Mouse (Mus musculus): Measurements from ENCODE around the gene Mad2l1bp. TPM values are rescaled to one million over a fixed set of nuclear protein-coding genes. Genes with fewer than 3 reads are reported as not detected.

The Mad2l1bp gene
- total RNA-seq, 2 experiments from 2014 or later: 11.6 to 15.7 TPM

GRCm38 (mm10) chr17:46143578-46144423, 9.6 kb downstream of the Mad2l1bp start, which contains the start of gene Rsph9:
Gene Rsph9 (minus strand): TSS chr17:46144216.
- H3K4me3 ChIP-seq: peak within 1 kb of the TSS; percentile 65
- H3K27ac ChIP-seq: peak within 1 kb of the TSS; percentile 50
- no peak for TF ChIP-seq CTCF (IDR thresholded peaks at IDR 0.05)
- peak; percentile 80 to 81 for DNase-seq (ENCODE audit: extremely low spot score in 1 of 2, low spot score in 2 of 2)
- intact Hi-C loops (cut with DNase I): no loop called here

GRCm38 (mm10) chr17:46139872-46140271, 13.5 kb downstream of the Mad2l1bp start:
- H3K4me3 ChIP-seq: no peak overlapping the region
- no peak for DNase-seq (ENCODE audit: extremely low spot score in 1 of 2, low spot score in 2 of 2)
- no peak for TF ChIP-seq CTCF (IDR thresholded peaks at IDR 0.05)
- no peak overlapping the region for H3K27ac ChIP-seq
- intact Hi-C loops (cut with DNase I): no loop called here

GRCm38 (mm10) chr17:46138563-46139236, 14.7 kb downstream of the Mad2l1bp start:
- DNase-seq (ENCODE audit: extremely low spot score in 1 of 2, low spot score in 2 of 2): no peak
- TF ChIP-seq CTCF (IDR thresholded peaks at IDR 0.05): no peak
- no peak overlapping the region for H3K27ac ChIP-seq
- H3K4me3 ChIP-seq: no peak overlapping the region
- intact Hi-C loops (cut with DNase I): no loop called here

- no peak for DNase-seq (ENCODE audit: extremely low spot score in 1 of 2, low spot score in 2 of 2)
- intact Hi-C loops (cut with DNase I): loop anchor here (1.0 to 2.0 kb wide), 3 partner anchors 92 to 402 kb away; partner anchors contain the start of gene Vegfa
- no peak for TF ChIP-seq CTCF (IDR thresholded peaks at IDR 0.05)
- Histone ChIP-seq H3K4me3 (no peak overlapping the region), H3K27ac (no peak overlapping the region)
These were observed 20.5 kb downstream of the Mad2l1bp start for GRCm38 (mm10) chr17:46132862-46133261.

DNA sequence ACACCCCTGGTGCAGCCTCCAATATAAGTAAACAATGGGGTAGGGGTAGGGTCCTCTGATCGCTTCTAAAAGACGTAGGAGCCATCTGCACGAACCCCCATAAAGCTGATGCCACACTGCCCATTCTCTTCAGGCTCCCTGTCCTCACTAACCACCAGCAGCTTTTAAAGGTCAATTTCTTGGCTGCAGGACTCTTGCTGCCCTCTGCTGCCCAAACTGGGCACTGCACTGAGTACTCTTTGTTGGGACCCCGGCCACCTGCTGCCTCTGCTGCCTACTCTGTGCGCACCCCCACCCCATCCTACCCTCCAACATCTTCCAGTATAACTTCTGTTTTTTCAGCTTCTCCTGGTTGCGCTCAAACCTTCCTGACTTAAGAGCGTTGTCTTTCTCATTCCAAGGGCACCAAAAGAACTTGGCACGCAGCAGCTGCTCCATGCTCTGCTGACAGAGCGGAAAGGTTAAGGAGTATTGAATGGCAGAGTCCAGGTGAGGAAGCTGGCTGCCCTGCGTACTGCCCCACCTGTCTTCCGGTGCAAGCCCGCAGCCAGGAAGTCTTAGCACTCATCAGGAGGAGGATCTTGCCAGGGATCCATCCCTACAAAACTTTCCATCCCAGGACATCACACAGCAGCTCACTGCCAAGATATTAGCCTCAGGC, 21.2 kb downstream of the Mad2l1bp start:
- no peak overlapping the region for H3K27ac ChIP-seq
- intact Hi-C loops (cut with DNase I): loop anchor here (1.0 to 2.0 kb wide), 3 partner anchors 91 to 401 kb away; partner anchors contain the start of gene Vegfa
- peak; percentile 86 for TF ChIP-seq CTCF (IDR thresholded peaks at IDR 0.05)
- DNase-seq (ENCODE audit: extremely low spot score in 1 of 2, low spot score in 2 of 2): peak; percentile 67 to 78
- H3K4me3 ChIP-seq: no peak overlapping the region

DNA sequence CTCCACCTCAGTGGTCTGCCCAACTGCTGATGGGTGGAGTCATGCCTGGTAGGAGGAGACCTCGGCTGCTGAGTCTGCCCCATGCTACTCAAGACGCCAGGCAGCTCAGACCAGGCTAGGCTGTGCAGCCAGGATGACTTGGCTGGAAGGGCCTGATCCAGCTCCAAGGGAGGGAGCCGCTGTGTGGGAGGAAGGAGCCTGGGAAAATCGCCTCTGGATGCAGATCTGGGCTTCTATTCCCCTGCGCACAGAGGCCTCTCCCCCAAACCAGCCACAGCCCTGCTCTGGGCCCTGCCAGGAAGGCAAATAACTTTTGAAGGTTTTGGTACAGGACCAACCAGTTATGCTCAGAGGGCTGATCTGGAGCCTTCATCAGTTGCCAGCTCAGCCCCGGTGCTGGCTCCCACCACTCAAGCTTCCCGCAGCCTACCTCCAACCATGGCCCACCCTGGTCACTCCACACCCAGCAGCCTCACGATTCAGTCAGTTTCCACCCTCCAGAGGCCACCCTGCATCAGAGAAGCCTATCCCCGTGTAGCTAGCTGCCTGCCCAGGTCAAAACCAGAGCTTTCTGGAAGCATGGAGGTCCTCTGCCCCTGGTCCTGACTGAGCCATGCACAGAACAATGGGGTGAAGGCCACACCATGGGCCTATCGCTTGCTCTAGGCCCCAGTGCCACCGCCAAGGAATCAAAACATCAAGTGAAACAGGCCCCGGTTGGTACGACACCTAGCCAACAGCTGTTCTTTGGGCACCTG, 23.4 kb downstream of the Mad2l1bp start:
- intact Hi-C loops (cut with DNase I): no loop called here
- DNase-seq (ENCODE audit: extremely low spot score in 1 of 2, low spot score in 2 of 2): peak in 1 of 2 experiments; percentile 36
- H3K27ac ChIP-seq: no peak overlapping the region
- no peak for TF ChIP-seq CTCF (IDR thresholded peaks at IDR 0.05)
- H3K4me3 ChIP-seq: no peak overlapping the region

GRCm38 (mm10) chr17:46127814-46128493, 25.4 kb downstream of the Mad2l1bp start:
- TF ChIP-seq CTCF (IDR thresholded peaks at IDR 0.05): no peak
- no peak overlapping the region for H3K27ac ChIP-seq
- DNase-seq (ENCODE audit: extremely low spot score in 1 of 2, low spot score in 2 of 2): no peak
- no peak overlapping the region for H3K4me3 ChIP-seq
- intact Hi-C loops (cut with DNase I): no loop called here

- Histone ChIP-seq H3K27ac (no peak overlapping the region), H3K4me3 (no peak overlapping the region)
- DNase-seq (ENCODE audit: extremely low spot score in 1 of 2, low spot score in 2 of 2): no peak
- intact Hi-C loops (cut with DNase I): no loop called here
- no peak for TF ChIP-seq CTCF (IDR thresholded peaks at IDR 0.05)
These were observed 26.7 kb downstream of the Mad2l1bp start for GRCm38 (mm10) chr17:46126608-46127007.

GRCm38 (mm10) chr17:46123953-46124700, 29.2 kb downstream of the Mad2l1bp start:
- intact Hi-C loops (cut with DNase I): no loop called here
- TF ChIP-seq CTCF (IDR thresholded peaks at IDR 0.05): no peak
- Histone ChIP-seq H3K4me3 (no peak overlapping the region), H3K27ac (no peak overlapping the region)
- no peak for DNase-seq (ENCODE audit: extremely low spot score in 1 of 2, low spot score in 2 of 2)

DNA sequence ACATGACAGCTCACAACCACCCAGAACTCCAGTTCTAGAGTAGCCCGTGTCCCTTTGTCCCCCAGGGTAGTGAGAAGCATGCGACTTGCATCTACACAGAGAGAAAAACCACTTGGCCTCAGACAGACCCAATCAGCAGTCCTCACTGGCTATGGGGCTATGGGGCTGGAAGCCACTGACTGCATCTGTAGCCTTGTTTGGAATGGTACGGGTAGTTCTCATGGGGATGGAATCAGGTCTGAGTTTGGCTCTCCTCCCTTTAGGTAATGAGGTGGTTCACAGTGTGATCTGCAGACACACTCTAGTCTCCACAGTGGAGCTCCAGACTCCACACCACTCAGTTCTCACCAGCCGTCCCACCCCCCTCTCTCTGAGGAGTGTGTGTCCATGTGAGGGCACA, 30.1 kb downstream of the Mad2l1bp start:
- TF ChIP-seq CTCF (IDR thresholded peaks at IDR 0.05): no peak

More for the DNA sequence above, 30.1 kb downstream of the Mad2l1bp start:
- DNase-seq (ENCODE audit: extremely low spot score in 1 of 2, low spot score in 2 of 2): no peak
- Histone ChIP-seq H3K4me3 (no peak overlapping the region), H3K27ac (no peak overlapping the region)
- intact Hi-C loops (cut with DNase I): no loop called here
